Mouse (Mus musculus) c-Kit-positive CD71-negative TER-119-negative erythroid progenitor cells, embryonic 14.5 days (primary cell): Measurements from ENCODE around the gene H60b.
"Not testable (repeated sequence)": the region's sequence is repeated elsewhere in the genome, so short reads cannot be mapped to it uniquely, and the experiment has no call there.

Source experiments
- DNase-seq: peaks from one replicate; pipeline ENCODE4 v3.0.0-alpha.2; 2013; ENCODE audit warnings: low read depth

H60b gene

GRCm38 (mm10) chr10:22273684-22274305, 115.4 kb downstream of the H60b start:
- no peak for DNase-seq

- no peak for DNase-seq
Measured at GRCm38 (mm10) chr10:22274445-22275057, 116.2 kb downstream of the H60b start.

- not testable (repeated sequence) for DNase-seq
Measured at GRCm38 (mm10) chr10:22278468-22278867, 120.1 kb downstream of the H60b start.

- no peak for DNase-seq
Measured at GRCm38 (mm10) chr10:22282816-22283215, 124.4 kb downstream of the H60b start.

GRCm38 (mm10) chr10:22295676-22296075, 137.3 kb downstream of the H60b start:
- no peak for DNase-seq

GRCm38 (mm10) chr10:22297033-22297762, 138.8 kb downstream of the H60b start:
- DNase-seq, result no peak

- DNase-seq, result no peak
Measured at GRCm38 (mm10) chr10:22297766-22298461, 139.5 kb downstream of the H60b start.

- DNase-seq, result no peak
Measured at GRCm38 (mm10) chr10:22299324-22299723, 140.9 kb downstream of the H60b start.

GRCm38 (mm10) chr10:22301641-22302040, 143.3 kb downstream of the H60b start:
- no peak for DNase-seq

GRCm38 (mm10) chr10:22302344-22303057, 144.1 kb downstream of the H60b start:
- no peak for DNase-seq

GRCm38 (mm10) chr10:22303736-22304135, 145.3 kb downstream of the H60b start:
- no peak for DNase-seq

- no peak for DNase-seq
Measured at GRCm38 (mm10) chr10:22305801-22306200, 147.4 kb downstream of the H60b start.

- DNase-seq, result peak; percentile 83
Measured at GRCm38 (mm10) chr10:22306452-22306851, 148.1 kb downstream of the H60b start.

- no peak for DNase-seq
Measured at GRCm38 (mm10) chr10:22308221-22308620, 149.8 kb downstream of the H60b start.

- no peak for DNase-seq
Measured at GRCm38 (mm10) chr10:22322858-22323257, 164.5 kb downstream of the H60b start.
